Mouse (Mus musculus): ENCODE data around the gene Tbx2. TPM values are rescaled to one million over a fixed set of nuclear protein-coding genes. Genes with fewer than 3 reads are reported as not detected.

Tbx2 gene
- total RNA-seq, 2 experiments from 2014 or later, result 3.0 to 3.9 TPM

GRCm38 (mm10) chr11:85825031-85825430 is 7.3 kb upstream of the Tbx2 start:
- no peak for DNase-seq (ENCODE audit: low spot score in 2 of 2)

GRCm38 (mm10) chr11:85825823-85826222 is 6.5 kb upstream of the Tbx2 start:
- DNase-seq (ENCODE audit: low spot score in 2 of 2), result no peak

GRCm38 (mm10) chr11:85827342-85827741 is 5.0 kb upstream of the Tbx2 start:
- no peak for DNase-seq (ENCODE audit: low spot score in 2 of 2)

GRCm38 (mm10) chr11:85828691-85829519 is 3.4 kb upstream of the Tbx2 start:
- no peak for DNase-seq (ENCODE audit: low spot score in 2 of 2)

- DNase-seq (ENCODE audit: low spot score in 2 of 2), result no peak
Observed at GRCm38 (mm10) chr11:85829520-85830440, 2.6 kb upstream of the Tbx2 start.

- DNase-seq (ENCODE audit: low spot score in 2 of 2), result no peak
Observed at GRCm38 (mm10) chr11:85830901-85831341, 1.4 kb upstream of the Tbx2 start.

GRCm38 (mm10) chr11:85831656-85832230 is 608 bp upstream of the Tbx2 start:
- DNase-seq (ENCODE audit: low spot score in 2 of 2), result no peak

GRCm38 (mm10) chr11:85833081-85833521 is 750 bp downstream of the Tbx2 start:
- DNase-seq (ENCODE audit: low spot score in 2 of 2), result no peak

- DNase-seq (ENCODE audit: low spot score in 2 of 2), result no peak
Observed at GRCm38 (mm10) chr11:85833761-85834385, 1.5 kb downstream of the Tbx2 start.

- DNase-seq (ENCODE audit: low spot score in 2 of 2), result no peak
Observed at GRCm38 (mm10) chr11:85834386-85834931, 2.1 kb downstream of the Tbx2 start.

- DNase-seq (ENCODE audit: low spot score in 2 of 2), result no peak
Observed at GRCm38 (mm10) chr11:85835001-85835752, 2.8 kb downstream of the Tbx2 start.

- no peak for DNase-seq (ENCODE audit: low spot score in 2 of 2)
Observed at GRCm38 (mm10) chr11:85835753-85836522, 3.6 kb downstream of the Tbx2 start.

- no peak for DNase-seq (ENCODE audit: low spot score in 2 of 2)
Observed at GRCm38 (mm10) chr11:85836523-85837290, 4.4 kb downstream of the Tbx2 start.

GRCm38 (mm10) chr11:85837291-85837647 is 4.9 kb downstream of the Tbx2 start:
- no peak for DNase-seq (ENCODE audit: low spot score in 2 of 2)

GRCm38 (mm10) chr11:85837648-85838423 is 5.5 kb downstream of the Tbx2 start:
- DNase-seq (ENCODE audit: low spot score in 2 of 2), result no peak

GRCm38 (mm10) chr11:85838424-85839257 is 6.3 kb downstream of the Tbx2 start:
- DNase-seq (ENCODE audit: low spot score in 2 of 2), result no peak

Measured in layer of hippocampus, postnatal 10 days (tissue).